15 mouse cellular contexts compared by ENCODE assay signal in genomic region chr2:166380854-166381253, GRCm38 (mm10).
DNase-seq lines count a peak whose midpoint lies in the region; ATAC-seq lines count a peak whose summit lies in the region.
"Had no signal": no experiment of that assay in that cellular context is flagged by ENCODE, and none has a peak within 500 bp of the region (broad histone marks: within the 10 kb centered on the region; RNA-seq: fewer than 3 reads in every experiment).

No protein-coding gene starts in this region.

- DNase-seq in kidney, adult 18-20 months, result peak; percentile 73
- no peak for DNase-seq in embryonic facial prominence, embryonic 10.5 days (ENCODE audit: low spot score)
- DNase-seq in heart, postnatal 4 days, result peak; percentile 68
- DNase-seq in limb, embryonic 10.5 days (ENCODE audit: low spot score), result no peak
- DNase-seq in cerebellum, postnatal 14 days, result no peak
- DNase-seq in layer of hippocampus, postnatal 36 days, result no peak
- DNase-seq: cerebellum, adult 11-12 months; layer of hippocampus, adult 9-11 months; right cerebral cortex, postnatal 4 days had no signal

- 59% methylated on average over 9 of the region's 9 CpGs for WGBS in kidney, embryonic 16.5 days
- 85% methylated on average over 9 of the region's 9 CpGs for WGBS in embryonic facial prominence, embryonic 10.5 days
- 75% methylated on average over 9 of the region's 9 CpGs for WGBS in limb, embryonic 10.5 days

- peaks cover 12% of the 10 kb centered on the region; the same call in 1 of the 2 replicates for H3K4me1 ChIP-seq in kidney, embryonic 16.5 days (ENCODE audit: insufficient read depth, low read length)
- peaks cover 69% of the 10 kb centered on the region for H3K4me1 ChIP-seq in embryonic facial prominence, embryonic 10.5 days
- H3K4me1 ChIP-seq in limb, embryonic 10.5 days, result peaks cover 80% of the 10 kb centered on the region
- H3K4me1 ChIP-seq: megakaryocyte, embryonic 14.5 days had no signal

- H3K9me3 ChIP-seq in kidney, embryonic 16.5 days (ENCODE audit: low read length), result no peaks in the 10 kb centered on the region
- no peaks in the 10 kb centered on the region for H3K9me3 ChIP-seq in embryonic facial prominence, embryonic 10.5 days
- H3K9me3 ChIP-seq in limb, embryonic 10.5 days (replicated peaks), result no peaks in the 10 kb centered on the region
- H3K9me3 ChIP-seq: hindbrain, embryonic 13.5 days; intestine, embryonic 15.5 days; megakaryocyte, embryonic 14.5 days; neural tube, embryonic 12.5 days had no signal

- H3K36me3 ChIP-seq in kidney, embryonic 16.5 days (ENCODE audit: insufficient read depth, low read length), result no peaks in the 10 kb centered on the region
- H3K36me3 ChIP-seq in embryonic facial prominence, embryonic 10.5 days (replicated peaks), result no peaks in the 10 kb centered on the region
- no peaks in the 10 kb centered on the region for H3K36me3 ChIP-seq in limb, embryonic 10.5 days
- H3K36me3 ChIP-seq: hindbrain, embryonic 13.5 days; intestine, embryonic 15.5 days; neural tube, embryonic 12.5 days had no signal

- H3K4me2 ChIP-seq in kidney, embryonic 16.5 days (replicated peaks; ENCODE audit: low read depth, low read length), result no peak overlapping the region
- H3K4me2 ChIP-seq: hindbrain, embryonic 13.5 days; intestine, embryonic 15.5 days; neural tube, embryonic 12.5 days had no signal

- H3K27ac ChIP-seq in kidney, embryonic 16.5 days (ENCODE audit: low read length), result no peak overlapping the region
- H3K27ac ChIP-seq in embryonic facial prominence, embryonic 10.5 days (replicated peaks), result peak overlapping the region; percentile 66
- H3K27ac ChIP-seq in limb, embryonic 10.5 days, result peak overlapping the region; percentile 75
- H3K27ac ChIP-seq: hindbrain, embryonic 13.5 days; intestine, embryonic 15.5 days; neural tube, embryonic 12.5 days had no signal

- no peak overlapping the region for H3K4me3 ChIP-seq in kidney, embryonic 16.5 days (ENCODE audit: low read length)
- no peak overlapping the region for H3K4me3 ChIP-seq in embryonic facial prominence, embryonic 10.5 days
- H3K4me3 ChIP-seq in limb, embryonic 10.5 days, result no peak overlapping the region
- H3K4me3 ChIP-seq: hindbrain, embryonic 13.5 days; intestine, embryonic 15.5 days; megakaryocyte, embryonic 14.5 days; neural tube, embryonic 12.5 days had no signal

- no peak overlapping the region for H3K9ac ChIP-seq in kidney, embryonic 16.5 days (replicated peaks; ENCODE audit: low read length)
- H3K9ac ChIP-seq: hindbrain, embryonic 13.5 days; intestine, embryonic 15.5 days; neural tube, embryonic 12.5 days had no signal

- no peak for ATAC-seq in kidney, embryonic 16.5 days (ENCODE audit: low FRiP score, low TSS enrichment)
- ATAC-seq: CD4-positive, CD25-positive, alpha-beta regulatory T cell, adult 4 months; intestine, embryonic 15.5 days had no signal

- no peaks in the 10 kb centered on the region for H3K27me3 ChIP-seq in kidney, embryonic 16.5 days (ENCODE audit: insufficient read depth, low read length)
- H3K27me3 ChIP-seq in embryonic facial prominence, embryonic 10.5 days (replicated peaks; ENCODE audit: low read depth, poor library complexity, severe bottlenecking), result peaks cover 6% of the 10 kb centered on the region; the same call in 1 of the 2 replicates
- H3K27me3 ChIP-seq in limb, embryonic 10.5 days (ENCODE audit: low read depth, poor library complexity, severe bottlenecking), result no peaks in the 10 kb centered on the region
- H3K27me3 ChIP-seq: intestine, embryonic 15.5 days; neural tube, embryonic 12.5 days had no signal

Comparison
In these comparisons a context has a peak if more than half of its experiments do, and no peak if none do; other contexts are left out.
1. DNase-seq: peak in kidney, adult 18-20 months (single experiment) and heart, postnatal 4 days (single experiment); none in embryonic facial prominence, embryonic 10.5 days (single experiment), limb, embryonic 10.5 days (single experiment), cerebellum, postnatal 14 days (0 of 2) and layer of hippocampus, postnatal 36 days (0 of 2).